Mouse (Mus musculus): ENCODE measurements around the gene Edf1.
A peak's percentile ranks its signal among the peaks of the same experiment; 100 is the strongest.
"Not testable (repeated sequence)": the region's sequence is repeated elsewhere in the genome, so short reads cannot be mapped to it uniquely, and the experiment has no call there.

Edf1 gene

DNA sequence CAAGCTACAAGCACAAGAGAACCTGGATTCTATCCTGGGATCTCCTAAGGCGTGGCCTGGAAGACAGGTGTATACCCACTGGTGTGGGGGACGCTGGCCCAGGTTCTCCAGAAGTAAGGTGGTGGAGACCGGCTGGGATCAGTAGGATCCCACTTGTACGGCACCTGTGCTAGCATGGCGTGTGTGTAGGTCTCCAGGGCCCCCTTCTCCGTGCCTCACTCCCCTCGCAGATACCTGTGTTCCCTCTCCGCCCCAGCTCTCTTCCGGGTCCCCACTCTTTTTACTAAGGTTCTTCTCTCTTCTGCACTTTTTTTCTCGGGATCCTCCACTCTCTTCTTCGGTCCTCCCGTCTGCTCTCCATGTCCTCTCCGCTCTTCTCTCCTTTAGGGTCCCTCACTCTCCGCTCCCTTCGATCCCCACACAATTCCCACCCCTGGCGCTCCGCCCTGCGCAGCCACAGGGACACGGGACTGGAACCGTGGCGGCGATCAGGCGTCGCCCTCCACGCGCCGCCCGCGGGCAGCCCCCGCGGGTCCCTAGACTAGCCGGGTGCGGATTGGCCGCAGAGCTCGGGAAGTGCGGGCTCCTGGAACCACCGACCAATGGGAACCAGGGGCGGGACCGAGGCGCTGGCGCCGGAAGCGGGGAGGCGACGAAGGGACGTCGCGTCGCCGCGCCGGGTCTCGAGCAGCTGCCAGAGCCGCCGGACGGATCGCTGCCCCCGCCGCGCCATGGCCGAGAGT, at the start of gene Edf1:
Gene Edf1, plus strand, starts transcription at position 627 of the 743 bp plus-strand sequence.
- DNase-seq (ENCODE audit: low spot score) = peak; percentile 86

DNA sequence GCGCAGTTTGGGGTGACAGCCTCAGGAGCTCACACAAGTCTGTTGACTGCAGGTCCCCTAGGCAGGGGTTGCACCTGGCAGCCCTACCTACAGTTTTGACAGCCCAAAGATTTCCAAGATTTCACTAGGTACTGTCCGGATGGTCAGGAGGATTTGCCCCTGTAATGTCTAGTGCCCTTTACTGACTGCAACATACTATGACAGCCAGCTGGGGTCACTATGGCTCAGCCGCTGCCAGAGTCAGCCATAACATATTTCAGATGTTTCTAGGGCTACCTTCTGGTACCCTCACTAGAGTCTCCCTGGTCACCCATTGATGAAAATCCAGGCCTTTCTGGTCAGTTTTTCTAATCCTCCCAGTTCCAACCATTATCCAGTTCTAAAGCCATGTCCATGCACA, 47.7 kb upstream of the Edf1 start:
- DNase-seq (ENCODE audit: low spot score) = no peak

DNA sequence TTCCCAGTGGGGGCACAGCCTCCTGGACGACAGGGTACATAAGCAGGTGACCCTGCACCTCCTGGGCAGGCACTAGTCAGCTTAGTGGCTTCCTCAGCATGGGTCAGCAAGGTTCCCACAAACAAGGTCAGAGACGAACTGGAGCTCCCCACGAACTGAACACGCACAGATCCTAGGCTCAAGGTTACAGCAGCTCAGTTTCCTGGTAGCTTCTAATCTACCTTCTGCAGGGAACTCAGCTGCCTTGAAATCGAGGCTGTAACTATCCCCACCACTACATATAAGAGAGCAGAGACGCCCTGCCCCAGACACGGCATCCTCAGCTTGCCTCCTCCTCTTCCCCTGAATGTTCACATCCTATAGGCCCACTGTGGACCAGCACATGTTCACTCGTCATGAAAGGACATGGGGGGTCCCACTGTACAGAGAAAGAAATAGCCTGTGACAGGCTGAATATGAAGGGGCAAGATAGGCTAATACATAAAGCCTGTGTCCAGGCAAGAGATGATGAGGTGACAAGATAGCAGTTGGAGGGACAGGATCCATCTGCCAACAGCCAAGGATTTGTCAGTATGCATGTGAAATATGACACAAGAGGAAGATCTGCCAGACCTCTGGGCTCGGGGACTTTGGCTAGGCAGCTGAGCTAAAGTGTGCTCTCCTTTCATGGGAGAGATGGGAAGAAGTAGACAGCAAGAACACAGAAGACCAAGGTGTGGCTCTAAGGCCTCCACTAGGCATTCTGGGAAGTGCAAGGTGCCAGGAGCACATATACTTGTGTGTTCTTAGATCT, 30.9 kb upstream of the Edf1 start:
- no peak for DNase-seq (ENCODE audit: low spot score)

DNA sequence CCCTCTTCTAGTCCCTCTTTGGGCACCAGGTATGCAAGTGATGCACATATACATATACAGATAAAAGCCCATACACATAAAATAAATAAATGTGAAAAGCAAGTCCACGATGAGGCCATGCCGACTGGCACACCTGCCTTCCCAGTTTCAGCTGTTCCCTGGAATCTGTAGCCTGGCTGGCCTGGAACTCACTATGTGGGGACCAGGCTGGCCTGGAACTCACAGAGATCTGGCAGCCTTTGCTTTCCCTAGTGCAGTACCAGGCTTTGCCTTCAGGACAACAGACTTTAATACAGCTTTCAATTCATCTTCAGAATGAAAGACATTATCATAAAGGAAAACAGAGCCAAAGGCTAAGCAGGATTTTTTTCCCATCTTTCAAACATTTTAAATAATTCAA, 23.9 kb upstream of the Edf1 start:
- DNase-seq (ENCODE audit: low spot score) = no peak

DNA sequence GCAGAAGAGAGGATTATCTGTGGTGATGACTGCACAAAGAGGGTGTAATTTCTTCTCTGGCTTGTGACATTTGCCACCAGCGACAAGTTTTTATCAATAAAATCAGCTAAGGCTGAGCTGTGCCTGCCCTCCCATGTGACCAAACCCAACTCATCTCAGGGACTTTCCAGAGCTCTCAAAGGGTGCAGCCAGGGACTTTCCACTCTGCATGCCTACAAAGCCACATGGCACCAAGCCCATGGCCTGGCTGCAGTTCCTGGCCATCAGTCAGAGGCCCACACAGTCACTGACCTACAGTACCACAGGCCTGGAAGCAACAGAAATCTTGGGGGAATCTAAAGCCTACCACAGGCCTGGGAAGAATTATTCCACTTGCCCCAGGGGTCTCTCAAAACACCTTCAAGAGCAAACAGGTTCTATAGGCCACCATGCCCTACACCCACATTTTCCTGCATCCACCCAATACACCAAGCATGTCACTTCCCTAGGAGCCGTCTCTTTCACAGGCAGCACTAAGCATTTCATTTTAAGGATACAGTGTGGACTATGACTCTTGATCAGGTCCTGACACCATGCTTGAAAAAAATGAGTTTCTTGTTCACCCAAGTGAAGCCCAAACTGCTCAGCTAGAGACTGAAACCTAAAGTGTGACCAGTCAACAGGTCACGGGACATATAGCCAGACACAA, 23.3 kb upstream of the Edf1 start:
- DNase-seq (ENCODE audit: low spot score) = peak; percentile 42

DNA sequence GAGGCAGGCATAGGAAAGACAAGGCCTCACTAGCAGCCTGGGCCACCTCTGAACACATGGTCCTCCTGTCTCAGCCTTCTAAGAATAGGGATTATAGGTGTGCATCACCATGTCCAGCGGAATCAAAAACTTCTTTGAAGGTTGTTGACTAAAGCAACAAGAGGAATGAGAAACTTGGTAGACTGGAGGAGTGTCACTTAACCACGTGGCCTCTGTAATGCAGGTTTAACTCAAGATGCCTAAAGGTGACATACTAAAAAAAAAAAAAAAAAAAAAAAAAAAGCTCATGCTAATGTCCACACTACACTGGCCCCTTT, 22.8 kb upstream of the Edf1 start:
- no peak for DNase-seq (ENCODE audit: low spot score)

DNA sequence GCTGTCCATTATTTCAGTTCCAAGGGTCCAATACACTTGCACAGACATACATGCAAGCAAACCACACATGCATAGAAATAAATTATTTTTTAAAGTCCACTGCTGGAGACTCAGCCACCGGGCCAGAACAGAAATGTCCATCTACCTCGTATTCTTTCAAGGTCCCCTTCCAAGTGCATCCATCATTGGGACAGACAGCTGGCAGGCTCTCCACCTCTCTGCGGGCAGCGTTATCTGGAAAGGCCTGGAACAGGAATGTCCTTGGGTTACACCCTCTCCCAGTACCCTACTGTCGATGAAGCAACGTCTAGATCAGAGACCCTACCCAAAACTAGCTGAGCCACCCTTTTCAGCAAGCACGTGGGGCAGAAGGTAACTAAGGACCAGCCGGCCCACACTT, 21.1 kb upstream of the Edf1 start:
- DNase-seq (ENCODE audit: low spot score) = no peak

DNA sequence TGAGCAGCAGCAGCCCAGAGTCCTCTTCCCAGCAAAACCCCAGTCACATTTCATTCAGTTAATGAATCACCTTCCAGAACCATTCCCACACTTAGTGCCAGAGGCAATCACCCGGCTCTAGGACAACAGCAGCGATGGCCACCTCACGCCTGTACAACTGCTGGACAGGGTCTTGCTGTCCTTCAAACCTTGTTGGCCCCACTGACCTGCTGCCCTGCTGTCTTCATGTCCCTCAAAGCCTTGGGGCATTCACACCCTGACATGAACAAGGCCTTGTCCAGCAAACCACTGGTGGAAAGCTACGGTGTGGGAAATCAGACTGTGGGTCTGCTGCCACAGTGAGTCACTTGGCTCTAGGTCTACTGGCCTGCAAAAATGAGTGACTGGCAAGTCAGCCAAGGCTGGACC, 17.1 kb upstream of the Edf1 start:
- no peak for DNase-seq (ENCODE audit: low spot score)

DNA sequence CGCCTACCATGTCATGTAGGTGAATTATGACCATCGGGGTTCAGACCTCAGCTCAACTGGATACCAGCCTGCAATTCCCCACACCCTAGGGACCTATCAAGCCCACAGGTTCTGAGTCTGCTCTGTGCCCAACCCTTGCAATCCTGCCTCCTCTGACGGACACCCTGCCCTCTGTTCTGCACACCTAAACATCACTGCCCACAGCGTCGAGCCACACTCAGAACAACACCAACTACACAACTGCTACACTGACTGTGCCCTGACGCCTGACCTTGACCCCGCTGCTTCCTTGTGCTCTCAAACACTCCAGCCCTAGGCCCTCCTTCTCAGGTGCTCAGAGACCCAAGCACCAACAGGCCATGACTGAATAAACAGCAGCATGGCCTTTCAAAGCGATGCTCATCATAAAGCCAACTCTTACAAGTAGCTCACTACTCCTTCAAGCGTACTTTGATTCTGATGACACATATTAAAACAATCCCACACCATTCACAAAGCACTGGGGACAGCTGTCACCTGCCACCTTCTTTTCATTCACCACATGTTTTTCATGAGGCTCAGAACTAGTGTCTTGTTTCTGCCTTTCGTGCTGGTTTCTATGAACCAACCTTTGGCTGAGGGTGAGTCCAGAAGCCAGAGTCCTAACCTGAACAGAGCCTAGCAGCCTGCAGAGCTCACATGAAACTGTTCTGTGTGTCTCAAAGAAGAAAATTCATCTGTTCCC, 15.8 kb upstream of the Edf1 start:
- no peak for DNase-seq (ENCODE audit: low spot score)

DNA sequence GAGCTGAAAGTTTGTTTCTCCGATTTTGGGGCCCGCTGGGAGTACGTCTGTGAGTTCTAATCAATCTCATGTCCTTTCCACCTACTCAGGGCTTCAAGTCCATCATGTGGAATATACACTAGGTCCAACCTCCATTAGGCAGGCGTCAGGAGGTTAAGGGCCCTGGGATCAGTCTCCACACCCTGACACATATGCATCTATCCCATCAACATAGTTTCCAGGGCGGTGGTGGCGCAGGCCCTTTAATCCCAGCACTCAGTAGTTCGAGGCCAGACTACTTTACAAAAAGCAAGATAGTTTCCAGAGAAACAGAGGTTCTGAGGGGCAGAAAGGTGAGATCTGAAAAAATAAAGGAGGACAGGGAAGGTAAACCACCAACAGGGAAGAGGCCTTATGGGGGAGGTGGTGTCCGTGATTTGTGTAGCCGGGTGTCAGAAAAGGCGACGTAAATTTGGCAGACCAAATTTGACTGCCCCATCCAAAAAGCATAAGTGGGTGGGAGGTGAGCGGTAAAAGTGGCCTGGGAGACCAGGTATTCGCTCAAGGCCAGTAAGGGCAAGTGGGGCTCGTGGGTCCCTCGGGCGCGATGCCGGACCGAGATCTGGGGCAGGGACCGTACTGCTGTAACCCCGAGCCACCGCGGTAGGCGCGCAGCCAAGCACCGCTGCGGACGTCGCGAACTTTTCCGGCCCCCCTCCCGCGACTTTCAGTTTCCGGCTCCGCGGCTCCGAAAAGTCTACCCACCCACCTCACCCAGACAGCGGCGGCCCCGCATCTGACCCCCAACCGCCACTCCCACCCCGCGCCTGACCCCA, 11.4 kb upstream of the Edf1 start:
- no peak for DNase-seq (ENCODE audit: low spot score)

DNA sequence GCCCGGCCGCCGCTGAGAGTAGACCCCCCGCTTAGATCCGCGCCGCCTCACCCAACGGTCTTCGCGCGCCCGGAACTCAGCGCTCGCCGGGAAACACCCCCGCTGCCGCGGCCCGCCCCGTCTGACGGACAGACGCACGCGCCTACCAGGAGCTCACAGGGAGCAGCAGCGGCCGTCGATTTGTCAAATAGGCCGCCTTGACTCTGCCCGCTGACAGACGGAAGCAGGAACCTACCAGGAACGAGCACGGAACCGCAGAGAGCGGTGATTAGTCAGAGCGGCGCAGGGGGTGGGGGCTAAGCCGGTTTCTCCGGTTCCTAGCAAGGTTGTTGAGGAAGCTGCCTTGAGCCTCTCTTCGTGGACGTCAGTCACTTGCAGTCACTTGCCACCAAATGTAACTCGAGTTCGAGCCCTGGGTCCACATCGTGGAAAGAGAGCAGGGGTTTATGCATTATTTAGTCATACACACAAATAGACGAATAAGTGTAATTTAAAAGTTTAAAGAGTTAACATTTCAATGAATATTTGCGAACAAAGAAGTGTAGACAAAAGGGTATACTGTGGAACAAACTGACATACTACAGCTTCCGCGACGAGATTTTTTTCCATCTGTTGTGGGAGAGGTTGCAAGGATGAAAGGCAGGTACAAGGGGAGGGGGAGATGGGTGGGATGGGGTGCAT, 10.7 kb upstream of the Edf1 start, which contains the start of gene Traf2:
Gene Traf2, minus strand, starts transcription at position 130 of the 681 bp plus-strand sequence.
- peak; percentile 98 for DNase-seq (ENCODE audit: low spot score)

DNA sequence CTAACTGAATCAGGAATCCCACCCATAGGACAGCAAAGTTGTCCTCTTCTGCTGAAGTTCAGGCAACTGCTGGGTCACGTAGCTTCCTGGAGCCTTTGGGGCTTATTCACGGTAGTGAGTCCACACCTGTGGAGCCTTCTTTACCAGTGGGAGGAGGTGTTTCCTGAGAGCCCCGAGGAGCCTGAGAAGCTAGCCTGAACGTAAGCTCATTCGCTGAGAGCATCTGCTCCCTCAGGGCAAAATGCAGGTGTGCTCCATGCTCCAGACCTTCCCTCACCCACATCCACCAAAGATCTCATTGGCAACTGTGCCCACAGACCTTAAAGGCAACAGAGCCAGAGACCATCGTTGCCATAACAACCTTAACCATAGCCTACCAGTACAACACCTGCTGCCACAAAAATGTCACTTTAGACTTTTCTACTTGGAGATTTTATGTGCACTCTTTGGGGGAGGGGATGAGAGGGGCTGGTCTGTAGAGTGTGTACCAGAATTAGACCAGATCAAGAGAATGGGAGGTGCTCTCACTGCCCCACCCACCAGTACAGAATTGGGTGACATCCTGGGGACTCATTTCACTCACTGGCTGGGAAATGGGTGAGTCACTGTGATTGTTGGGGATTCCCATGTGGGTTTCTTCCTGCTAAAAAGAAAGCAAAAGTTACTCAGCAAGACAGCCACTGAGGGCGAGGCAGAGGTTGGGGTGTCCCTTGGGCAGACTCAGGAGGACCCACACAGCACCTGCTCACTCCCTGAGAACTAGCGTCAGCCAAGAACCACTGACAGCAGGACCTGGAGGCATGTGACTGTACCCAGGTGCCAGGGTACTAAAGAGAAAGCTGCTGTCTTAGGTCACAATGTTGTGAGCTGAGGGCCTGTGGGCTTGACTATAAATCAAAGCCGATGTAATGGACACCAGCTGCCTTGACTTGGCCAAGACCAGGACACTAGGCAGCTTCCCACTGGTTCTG, 8.3 kb upstream of the Edf1 start:
- DNase-seq (ENCODE audit: low spot score) = no peak

DNA sequence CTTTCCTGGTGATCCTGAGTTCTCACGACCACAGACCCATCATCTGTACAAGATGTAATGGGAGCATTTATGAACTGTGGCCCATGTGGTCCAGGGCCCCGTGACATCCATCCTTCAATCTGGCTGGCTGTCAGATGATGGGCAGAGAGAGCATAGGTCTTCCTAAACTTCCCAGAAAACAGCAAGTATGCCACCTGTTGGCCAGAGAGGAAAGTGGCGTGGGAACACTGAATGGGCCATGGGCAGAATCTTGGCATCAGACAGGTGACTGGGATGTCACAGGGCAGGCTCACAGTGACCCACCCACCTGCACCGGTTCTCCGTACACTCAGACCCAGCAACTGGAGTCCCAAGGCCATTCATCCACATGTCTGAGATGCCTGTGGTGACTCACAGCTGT, 6.5 kb upstream of the Edf1 start:
- no peak for DNase-seq (ENCODE audit: low spot score)

DNA sequence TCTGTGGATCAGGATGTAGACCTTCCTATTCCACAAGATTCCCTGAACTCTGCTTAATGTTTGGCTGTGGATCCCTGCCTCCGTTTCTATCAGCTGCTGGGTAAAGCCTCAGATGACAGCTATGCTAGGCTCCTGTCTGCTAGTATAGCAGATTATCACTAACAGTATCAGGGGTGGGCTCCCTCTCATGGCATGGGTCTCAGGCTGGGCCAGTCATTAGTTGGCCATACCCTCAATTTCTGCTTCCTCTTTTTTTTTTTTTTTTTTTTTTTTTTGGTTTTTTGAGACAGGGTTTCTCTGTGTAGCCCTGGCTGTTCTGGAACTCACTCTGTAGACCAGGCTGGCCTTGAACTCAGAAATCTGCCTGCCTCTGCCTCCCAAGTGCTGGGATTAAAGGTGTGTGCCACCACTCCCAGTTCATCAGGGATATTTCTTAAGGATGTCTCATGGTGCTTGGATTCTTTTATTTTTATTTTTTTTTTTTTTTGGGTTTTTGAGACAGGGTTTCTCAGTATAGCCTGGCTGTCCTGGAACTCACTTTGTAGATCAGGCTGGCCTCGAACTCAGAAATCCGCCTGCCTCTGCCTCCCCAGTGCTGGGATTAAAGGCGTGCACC, 4.4 kb upstream of the Edf1 start:
- DNase-seq (ENCODE audit: low spot score) = not testable (repeated sequence)

DNA sequence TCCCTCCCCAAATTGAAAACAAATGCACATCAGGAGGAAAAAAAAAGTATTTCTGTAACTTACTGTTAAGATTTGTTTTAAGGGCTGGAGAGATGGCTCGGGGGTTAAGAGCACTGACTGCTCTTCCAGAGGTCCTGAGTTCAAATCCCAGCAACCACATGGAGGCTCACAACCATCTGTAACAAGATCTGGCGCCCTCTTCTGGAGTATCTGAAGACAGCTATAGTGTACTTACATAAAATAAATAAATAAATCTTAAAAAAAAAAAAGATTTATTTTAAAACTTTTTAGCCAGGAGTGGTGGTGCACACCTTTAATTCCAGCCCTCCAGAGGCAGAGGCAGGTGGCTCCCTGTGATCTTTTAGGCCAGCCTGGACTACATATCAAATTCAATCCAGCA, 2.2 kb upstream of the Edf1 start:
- not testable (repeated sequence) for DNase-seq (ENCODE audit: low spot score)

DNA sequence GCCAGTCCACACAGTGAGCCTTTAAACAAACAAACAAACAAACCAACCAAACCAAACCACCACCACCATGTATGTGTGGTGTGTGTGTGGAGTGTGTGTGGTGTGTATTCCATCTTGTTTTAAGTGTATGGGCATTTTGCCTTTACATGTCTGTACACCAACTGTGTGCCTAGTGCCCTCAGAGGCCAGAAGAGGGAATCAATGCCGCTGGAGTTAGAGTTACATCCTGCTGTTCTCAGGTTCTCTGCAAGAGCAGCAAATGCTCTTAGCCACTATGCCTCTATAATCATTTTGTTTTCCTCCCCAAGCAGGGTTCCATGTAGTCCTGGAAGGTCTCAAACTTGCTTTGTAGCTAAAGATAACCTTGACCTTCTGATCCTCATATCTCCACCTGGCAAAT, 1.4 kb upstream of the Edf1 start:
- no peak for DNase-seq (ENCODE audit: low spot score)

DNA sequence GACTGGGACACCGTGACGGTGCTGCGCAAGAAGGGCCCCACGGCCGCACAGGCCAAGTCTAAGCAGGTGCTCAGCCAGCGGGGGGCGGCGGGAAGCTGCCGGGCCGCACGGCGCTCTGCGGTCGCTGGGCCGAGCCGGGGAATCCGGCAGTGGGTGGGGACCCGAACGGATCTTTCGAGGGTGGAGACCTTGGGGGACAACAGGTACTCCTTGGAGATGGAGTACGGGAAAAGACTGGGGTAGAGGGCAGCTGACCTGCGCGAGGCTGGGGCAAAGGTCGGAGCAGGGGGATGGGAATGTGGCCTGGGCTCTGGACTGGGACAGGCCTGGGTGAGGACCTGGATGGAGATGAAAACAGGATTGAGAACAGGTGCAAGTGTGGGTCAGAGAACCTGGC, 315 bp downstream of the Edf1 start:
- DNase-seq (ENCODE audit: low spot score) = no peak

DNA sequence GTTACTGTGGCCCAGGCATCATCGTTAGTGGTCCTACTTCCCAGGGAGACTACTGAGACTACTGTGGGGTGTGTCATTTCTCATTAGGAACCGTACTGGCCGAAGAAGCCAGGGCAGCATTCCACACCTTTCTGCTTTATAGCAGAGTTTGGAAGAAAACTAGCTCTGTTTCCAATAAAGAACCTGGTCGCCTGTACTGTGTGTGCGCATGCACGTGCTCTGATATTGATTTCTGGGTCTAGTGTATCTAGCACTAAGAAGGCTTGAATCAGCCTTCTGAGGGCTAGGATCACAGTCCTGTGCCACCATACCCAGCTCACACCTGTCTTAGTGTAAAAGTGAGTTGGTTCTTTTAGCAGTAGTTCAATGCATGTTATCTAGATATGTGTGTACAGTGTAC, 1.1 kb downstream of the Edf1 start:
- no peak for DNase-seq (ENCODE audit: low spot score)

DNA sequence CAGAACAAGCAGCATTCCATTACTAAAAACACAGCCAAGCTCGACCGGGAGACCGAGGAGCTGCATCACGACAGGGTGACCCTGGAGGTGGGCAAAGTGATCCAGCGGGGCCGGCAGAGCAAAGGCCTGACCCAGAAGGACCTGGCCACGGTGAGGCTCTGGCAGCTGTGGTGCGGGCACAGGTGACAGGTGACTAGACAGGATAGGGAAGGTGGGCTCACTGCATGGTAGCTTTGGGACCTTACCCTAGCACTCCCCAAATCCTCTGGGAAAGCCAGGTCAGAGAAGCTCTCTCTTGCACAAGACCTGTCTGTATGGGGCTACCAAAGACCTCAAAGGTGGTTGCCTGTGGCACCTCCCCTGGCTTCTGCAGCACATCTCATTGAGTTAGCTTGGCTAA, 2.9 kb downstream of the Edf1 start:
- DNase-seq (ENCODE audit: low spot score) = no peak

Data from left cerebral cortex, adult 11 months (tissue).